Mouse (Mus musculus): ENCODE data around the gene Trim25.

DNA sequence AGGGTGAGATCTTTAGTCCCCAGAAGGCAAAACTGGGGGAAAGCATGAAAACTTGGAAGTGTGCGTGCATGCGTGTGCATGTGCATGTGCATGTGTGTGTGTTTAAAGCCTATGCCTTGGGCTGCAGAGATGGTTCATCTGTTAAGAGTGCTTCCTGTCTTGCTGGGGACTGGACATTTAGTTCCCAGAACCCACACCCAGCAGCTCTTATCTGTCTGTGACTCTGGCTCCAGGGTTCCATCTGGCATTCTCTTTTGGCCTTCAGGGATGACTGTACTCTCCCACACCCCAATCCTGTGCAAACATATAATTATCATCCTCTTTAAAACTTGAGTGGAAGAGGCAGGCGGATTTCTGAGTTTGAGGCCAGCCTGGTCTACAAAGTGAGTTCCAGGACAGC, 26.9 kb downstream of the Trim25 start:
- TF ChIP-seq CTCF (IDR thresholded peaks at IDR 0.05; ENCODE audit: insufficient read depth, low read length) (no peak), POLR2A (IDR thresholded peaks at IDR 0.05; ENCODE audit: borderline replicate concordance, extremely low read depth, low read depth, low read length) (no peak)
